Mouse (Mus musculus) c-Kit-positive CD71-positive TER-119-negative erythroid progenitor cells, embryonic 14.5 days (primary cell): Measurements from ENCODE around the gene Cyb561.

Experiments used
- DNase-seq: peaks from one replicate; pipeline ENCODE4 v3.0.0-alpha.2; 2013; ENCODE audit warnings: low read depth

Cyb561 gene

GRCm38 (mm10) chr11:105952111-105952510, 1.0 kb downstream of the Cyb561 start:
- no peak for DNase-seq

GRCm38 (mm10) chr11:105951601-105952044, 1.5 kb downstream of the Cyb561 start:
- DNase-seq: no peak

GRCm38 (mm10) chr11:105950519-105950918, 2.6 kb downstream of the Cyb561 start:
- no peak for DNase-seq

- DNase-seq: no peak
Observed at GRCm38 (mm10) chr11:105948255-105948654, 4.9 kb downstream of the Cyb561 start.

- no peak for DNase-seq
Observed at GRCm38 (mm10) chr11:105946694-105947154, 6.4 kb downstream of the Cyb561 start.

- no peak for DNase-seq
Observed at GRCm38 (mm10) chr11:105944770-105945672, 8.1 kb downstream of the Cyb561 start.

GRCm38 (mm10) chr11:105944126-105944621, 9.0 kb downstream of the Cyb561 start:
- no peak for DNase-seq

- no peak for DNase-seq
Observed at GRCm38 (mm10) chr11:105943133-105944102, 9.7 kb downstream of the Cyb561 start.

- no peak for DNase-seq
Observed at GRCm38 (mm10) chr11:105941973-105942372, 11.2 kb downstream of the Cyb561 start.

GRCm38 (mm10) chr11:105938771-105939170, 14.4 kb downstream of the Cyb561 start:
- DNase-seq: no peak

- DNase-seq: no peak
Observed at GRCm38 (mm10) chr11:105936974-105937373, 16.2 kb downstream of the Cyb561 start.

- no peak for DNase-seq
Observed at GRCm38 (mm10) chr11:105936200-105936599, 16.9 kb downstream of the Cyb561 start.

GRCm38 (mm10) chr11:105935496-105935895, 17.6 kb downstream of the Cyb561 start:
- DNase-seq: no peak

GRCm38 (mm10) chr11:105934816-105935215, 18.3 kb downstream of the Cyb561 start:
- DNase-seq: no peak

- DNase-seq: no peak
Observed at GRCm38 (mm10) chr11:105934303-105934711, 18.8 kb downstream of the Cyb561 start.

- no peak for DNase-seq
Observed at GRCm38 (mm10) chr11:105933746-105934145, 19.4 kb downstream of the Cyb561 start.

GRCm38 (mm10) chr11:105931380-105931779, 21.8 kb downstream of the Cyb561 start:
- no peak for DNase-seq

GRCm38 (mm10) chr11:105928171-105928570, 25.0 kb downstream of the Cyb561 start:
- DNase-seq: no peak

GRCm38 (mm10) chr11:105927065-105928030, 25.8 kb downstream of the Cyb561 start:
- DNase-seq: peak; percentile 61

GRCm38 (mm10) chr11:105922769-105923663, 30.1 kb downstream of the Cyb561 start:
- DNase-seq: no peak
